Mouse (Mus musculus) hindbrain, postnatal 0 days (tissue): Measurements from ENCODE around the gene Wdfy3. TPM values are rescaled to one million over a fixed set of nuclear protein-coding genes. Genes with fewer than 3 reads are reported as not detected.

ENCODE experiments used
- ATAC-seq: fragments of 200-750 bp; cut with Nextera tagmentation; 2 replicates; pipeline ENCODE4 v1.8.0; 2017; ENCODE audit warnings: mild to moderate bottlenecking, moderate TSS enrichment, moderate library complexity
- DNase-seq: peaks from one replicate; pipeline ENCODE4 v3.0.0-alpha.2; 2015; ENCODE audit warnings: low spot score
- H3K27ac ChIP-seq: fragments of 300-500 bp; sonication (generic); 2 replicates; pipeline ENCODE4 v1.5.1; 2014; ENCODE audit warnings: mild to moderate bottlenecking
- H3K27me3 ChIP-seq: fragments of 300-500 bp; sonication (generic); 2 replicates; pipeline ENCODE4 v1.6.1; 2014; ENCODE audit warnings: low read length, mixed read lengths; ENCODE audit not compliant: insufficient read depth
- H3K36me3 ChIP-seq: fragments of 300-500 bp; sonication (generic); 2 replicates; pipeline ENCODE4 v1.6.1; 2014; ENCODE audit warnings: low read length, mixed read lengths; ENCODE audit not compliant: insufficient read depth
- H3K4me1 ChIP-seq: fragments of 300-500 bp; sonication (generic); 2 replicates; pipeline ENCODE4 v1.6.1; 2014; ENCODE audit warnings: antibody characterized with exemption, low read length, mixed read lengths; ENCODE audit not compliant: insufficient read depth
- H3K4me2 ChIP-seq: fragments of 300-500 bp; sonication (generic); 2 replicates; pipeline ENCODE4 v1.6.1; 2014; ENCODE audit warnings: low read depth, mild to moderate bottlenecking, low read length, moderate library complexity, mixed read lengths
- H3K4me3 ChIP-seq: fragments of 300-500 bp; sonication (generic); 2 replicates; pipeline ENCODE4 v1.5.1; 2014; ENCODE audit warnings: low read length
- H3K9ac ChIP-seq: fragments of 300-500 bp; sonication (generic); replicated peaks from 2 replicates; pipeline ENCODE4 v1.6.1; 2014; ENCODE audit warnings: mild to moderate bottlenecking, low read length, moderate library complexity, mixed read lengths
- H3K9me3 ChIP-seq: fragments of 300-500 bp; sonication (generic); 2 replicates; pipeline ENCODE4 v1.6.1; 2016; ENCODE audit warnings: low read length, mixed read lengths
- CTCF ChIP-seq: IDR thresholded peaks from 2 replicates; pipeline ENCODE4 v1.5.1; 2016; ENCODE audit warnings: antibody characterized with exemption, control low read depth, low read depth
- WGBS: fragments of 180-500 bp; shearing (Covaris S2); extraction: QIAGEN DNeasy Blood & Tissue Kit; methylation state at CpG from one replicate; pipeline ENCODE4 v1.1.7; 2014; 5-methylcytosine and 5-hydroxymethylcytosine counted together
- polyA plus RNA-seq: library from polyadenylated mRNA; unstranded; fragments of >200 nt; fragmentation: Nextera tagmentation; extraction: Ambion mirVana; gene quantifications from 2 replicates; pipeline ENCODE4 v1.2.1, GENCODE M21; 2015
- total RNA-seq: library from RNA; depleted of rRNA; stranded (reverse); fragments of >200 nt; gene quantifications from 2 replicates; pipeline ENCODE4 v1.2.3, GENCODE M21; 2014

The Wdfy3 gene
- total and polyA plus RNA-seq, 2 experiments from 2014 or later: 15.8 to 83.5 TPM

DNA sequence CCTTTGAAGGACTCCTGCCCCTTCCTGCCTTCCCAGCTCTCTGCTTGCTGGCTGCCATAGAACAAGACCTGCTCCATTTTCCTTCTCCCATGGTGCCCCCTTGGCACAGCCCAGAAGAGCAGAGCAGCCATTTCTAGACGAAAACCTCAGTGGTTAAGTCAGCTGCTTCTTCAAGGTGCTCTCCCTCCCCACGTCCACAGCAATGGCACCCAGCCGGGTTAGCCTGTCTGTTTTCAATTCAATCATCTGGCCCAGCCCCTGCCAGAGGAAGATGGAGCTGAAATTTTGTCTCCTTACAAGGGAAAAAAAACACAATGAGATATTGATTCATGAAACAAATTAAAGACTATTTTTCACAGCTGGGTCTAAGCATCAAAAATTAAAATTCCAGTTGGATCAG is 37.5 kb downstream of the Wdfy3 start:
- 61% methylated on average over 3 of the region's 3 CpGs for WGBS
- Histone ChIP-seq H3K36me3 (peaks cover 26% of the 10 kb centered on the region; the same call in 1 of the 2 replicates), H3K9ac (no peak overlapping the region), H3K4me3 (no peak overlapping the region), H3K9me3 (no peaks in the 10 kb centered on the region), H3K4me1 (no peaks in the 10 kb centered on the region), H3K27ac (no peak overlapping the region), H3K27me3 (no peaks in the 10 kb centered on the region), H3K4me2 (no peak overlapping the region)
- DNase-seq: no peak
- no peak for TF ChIP-seq CTCF
- ATAC-seq: no peak

DNA sequence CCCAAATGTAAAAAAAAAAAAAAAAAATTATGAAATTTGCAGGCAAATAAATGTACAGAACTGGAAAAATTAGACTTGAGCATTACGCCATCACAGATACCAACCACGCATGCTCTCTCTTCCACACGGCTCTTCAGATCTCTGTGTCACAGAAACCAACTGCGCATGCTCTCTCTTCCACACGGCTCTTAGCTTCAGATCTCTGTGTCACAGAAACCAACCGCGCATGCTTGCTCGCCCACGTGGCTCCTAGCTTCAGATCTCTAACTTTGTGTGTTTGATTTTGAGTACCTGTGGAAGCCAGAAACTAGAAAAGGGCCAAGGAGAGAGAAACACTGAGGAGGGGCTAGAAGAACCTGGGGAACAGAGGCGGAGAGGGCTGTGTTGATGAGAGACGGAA is 46.3 kb downstream of the Wdfy3 start:
- peaks cover 7% of the 10 kb centered on the region; the same call in 1 of the 2 replicates for H3K36me3 ChIP-seq
- no peak overlapping the region for H3K4me3 ChIP-seq
- H3K9ac ChIP-seq: no peak overlapping the region
- H3K27me3 ChIP-seq: no peaks in the 10 kb centered on the region
- 96% methylated on average over 11 of the region's 11 CpGs for WGBS
- H3K4me2 ChIP-seq: no peak overlapping the region
- no peak overlapping the region for H3K27ac ChIP-seq
- no peak for ATAC-seq
- DNase-seq: no peak
- no peak for TF ChIP-seq CTCF
- no peaks in the 10 kb centered on the region for H3K4me1 ChIP-seq
- H3K9me3 ChIP-seq: no peaks in the 10 kb centered on the region

DNA sequence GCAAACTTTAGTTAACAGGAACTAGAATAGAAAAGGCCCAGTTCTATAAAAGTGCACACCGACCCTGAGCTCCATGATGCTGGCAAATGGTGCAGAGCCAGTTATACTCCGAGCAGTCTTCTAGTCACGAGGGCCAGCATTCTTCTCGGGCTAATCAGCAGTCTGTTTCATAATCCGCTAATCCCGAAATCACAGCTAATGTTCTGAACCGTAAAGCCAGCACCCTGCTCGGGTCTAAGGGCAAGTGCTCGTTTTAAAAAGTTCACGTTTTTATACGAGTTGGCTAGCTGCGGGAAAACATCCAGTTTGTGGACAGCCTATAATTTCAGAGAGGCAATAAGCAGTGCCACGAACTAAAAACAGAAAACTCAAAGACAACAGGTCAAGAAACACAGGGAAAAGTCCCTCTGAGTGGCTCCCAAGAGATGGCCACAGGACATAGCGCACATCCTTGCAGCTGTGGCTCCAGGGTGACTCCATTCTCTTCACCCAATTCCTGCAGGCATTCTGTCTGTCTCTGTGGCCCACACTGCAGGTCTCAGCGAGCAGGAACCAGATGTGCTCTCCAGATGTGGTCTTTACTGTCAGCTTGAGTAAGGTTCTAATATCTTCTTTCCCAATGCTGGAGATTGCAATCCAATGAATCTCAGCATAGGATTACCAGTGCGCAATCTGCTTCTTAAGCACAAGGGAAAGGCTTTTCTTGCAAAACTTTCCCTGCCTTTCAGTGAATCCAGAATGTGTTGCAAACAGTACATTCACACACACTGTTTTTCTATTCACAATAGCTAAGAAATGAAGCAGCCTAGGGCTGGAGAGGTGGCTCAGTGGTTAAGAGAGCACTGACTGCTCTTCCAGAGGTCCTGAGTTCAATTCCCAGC is 47.5 kb downstream of the Wdfy3 start:
- DNase-seq (no peak), ATAC-seq (no peak)
- H3K9ac ChIP-seq: no peak overlapping the region
- no peak for TF ChIP-seq CTCF
- H3K4me3 ChIP-seq: no peak overlapping the region
- H3K27me3 ChIP-seq: no peaks in the 10 kb centered on the region
- no peaks in the 10 kb centered on the region for H3K9me3 ChIP-seq
- H3K27ac ChIP-seq: no peak overlapping the region
- H3K4me1 ChIP-seq: no peaks in the 10 kb centered on the region
- WGBS: 83% methylated on average over 16 of the region's 16 CpGs
- H3K4me2 ChIP-seq: no peak overlapping the region
- H3K36me3 ChIP-seq: peaks cover 7% of the 10 kb centered on the region; the same call in 1 of the 2 replicates

DNA sequence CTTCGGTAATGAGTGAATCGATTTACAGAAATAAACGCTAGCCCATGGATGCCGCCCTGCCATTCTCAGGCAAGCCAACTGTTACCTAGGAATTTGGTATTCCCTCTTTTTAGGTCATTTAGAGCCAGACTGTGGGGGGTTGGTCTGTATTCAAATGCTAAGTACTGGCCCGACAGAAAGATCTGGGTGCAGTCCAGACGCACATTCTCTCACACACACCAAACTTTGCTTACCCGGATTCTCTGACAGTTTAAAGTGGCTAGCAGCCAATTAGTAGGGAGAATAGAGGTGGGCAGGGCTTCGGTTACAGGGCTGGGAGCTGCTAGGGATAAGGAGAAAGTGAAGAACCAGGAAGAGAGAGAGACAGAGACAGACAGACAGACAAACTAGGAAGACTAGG is 55.5 kb downstream of the Wdfy3 start:
- no peak overlapping the region for H3K9ac ChIP-seq
- no peaks in the 10 kb centered on the region for H3K4me1 ChIP-seq
- TF ChIP-seq CTCF: no peak
- ATAC-seq: peak; percentile 76; the same call in 1 of the 2 replicates
- 51% methylated on average over 8 of the region's 8 CpGs for WGBS
- no peaks in the 10 kb centered on the region for H3K27me3 ChIP-seq
- H3K36me3 ChIP-seq: no peaks in the 10 kb centered on the region
- H3K9me3 ChIP-seq: no peaks in the 10 kb centered on the region
- H3K4me3 ChIP-seq: no peak overlapping the region
- peak; percentile 63 for DNase-seq
- H3K27ac ChIP-seq: no peak overlapping the region
- H3K4me2 ChIP-seq: no peak overlapping the region

DNA sequence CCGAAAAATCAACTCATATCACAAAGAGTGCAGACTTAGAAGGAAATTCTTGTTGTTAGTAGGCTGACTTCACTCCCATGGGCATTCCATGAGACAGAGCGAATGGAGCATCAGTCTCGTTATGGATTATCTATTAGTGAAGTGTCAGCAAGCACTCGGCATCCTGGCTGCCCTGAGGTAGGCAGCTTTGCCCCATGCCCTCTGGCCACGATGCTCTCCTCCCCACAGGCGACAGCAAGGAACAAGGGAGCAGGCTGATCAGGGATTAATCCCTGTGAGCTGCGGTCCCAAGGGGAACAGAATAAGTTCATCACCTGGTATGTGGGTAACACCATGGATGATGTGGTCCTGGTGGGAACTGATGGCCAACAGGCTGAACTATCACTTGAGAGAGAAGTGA is 55.9 kb downstream of the Wdfy3 start:
- Histone ChIP-seq H3K4me3 (no peak overlapping the region), H3K4me1 (no peaks in the 10 kb centered on the region), H3K27me3 (no peaks in the 10 kb centered on the region), H3K4me2 (no peak overlapping the region), H3K9ac (no peak overlapping the region), H3K9me3 (no peaks in the 10 kb centered on the region), H3K27ac (no peak overlapping the region), H3K36me3 (0 out of 2 replicates have a peak, but pooled peaks cover under 1% of the 10 kb centered on the region)
- ATAC-seq (no peak), DNase-seq (no peak)
- TF ChIP-seq CTCF: no peak
- 72% methylated on average over 7 of the region's 7 CpGs for WGBS

DNA sequence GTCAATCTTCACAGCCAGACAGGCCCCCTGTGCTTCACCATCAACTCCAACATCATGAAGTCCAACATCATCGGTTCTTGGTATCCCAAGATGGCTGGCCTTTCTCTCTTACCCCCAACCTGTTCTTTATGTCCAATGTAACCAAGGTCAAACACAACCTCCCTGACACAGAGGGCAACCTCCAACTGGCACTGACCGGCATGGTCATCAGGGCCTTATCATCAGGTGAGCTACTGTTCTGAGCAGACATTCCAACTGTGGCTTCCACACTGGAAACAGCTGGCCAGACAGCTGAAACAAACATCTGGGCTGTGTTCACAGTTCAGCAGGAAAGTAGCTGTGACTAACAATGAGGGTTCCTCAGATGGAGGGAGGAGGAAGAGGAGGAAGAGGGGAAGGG is 58.8 kb downstream of the Wdfy3 start:
- Histone ChIP-seq H3K4me3 (no peak overlapping the region), H3K36me3 (0 out of 2 replicates have a peak, but pooled peaks cover 5% of the 10 kb centered on the region), H3K9ac (no peak overlapping the region), H3K4me1 (no peaks in the 10 kb centered on the region), H3K27ac (no peak overlapping the region), H3K27me3 (no peaks in the 10 kb centered on the region), H3K9me3 (no peaks in the 10 kb centered on the region), H3K4me2 (no peak overlapping the region)
- DNase-seq (no peak), ATAC-seq (no peak)
- 92% methylated on average over 2 of the region's 2 CpGs for WGBS
- TF ChIP-seq CTCF: no peak

DNA sequence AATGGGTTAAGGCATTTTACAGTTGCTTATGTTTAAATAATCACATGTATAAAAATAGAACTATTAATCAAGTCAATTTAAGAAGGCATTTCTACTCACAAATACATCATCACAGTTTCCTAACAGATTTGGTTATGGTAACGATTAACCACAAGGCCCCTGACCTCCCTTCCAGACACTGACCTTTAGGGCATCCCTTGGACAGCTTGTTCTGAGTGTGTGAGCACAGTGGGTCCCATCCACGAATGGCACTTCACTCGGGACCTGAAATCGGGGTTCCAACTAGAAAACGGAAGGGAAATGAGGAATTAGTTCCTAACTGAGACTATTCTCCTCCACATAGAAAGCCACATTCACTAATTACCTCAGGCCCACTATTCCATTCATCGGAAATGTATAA is 60.1 kb downstream of the Wdfy3 start:
- DNase-seq: no peak
- 0 out of 2 replicates have a peak, but pooled peaks cover 5% of the 10 kb centered on the region for H3K36me3 ChIP-seq
- ATAC-seq: no peak
- H3K9me3 ChIP-seq: no peaks in the 10 kb centered on the region
- no peak overlapping the region for H3K4me2 ChIP-seq
- no peak overlapping the region for H3K9ac ChIP-seq
- 84% methylated on average over 6 of the region's 6 CpGs for WGBS
- no peak overlapping the region for H3K4me3 ChIP-seq
- no peak overlapping the region for H3K27ac ChIP-seq
- TF ChIP-seq CTCF: no peak
- H3K4me1 ChIP-seq: no peaks in the 10 kb centered on the region
- no peaks in the 10 kb centered on the region for H3K27me3 ChIP-seq
